Comparison of ENCODE assay signal across 17 mouse cellular contexts in the genomic region with DNA sequence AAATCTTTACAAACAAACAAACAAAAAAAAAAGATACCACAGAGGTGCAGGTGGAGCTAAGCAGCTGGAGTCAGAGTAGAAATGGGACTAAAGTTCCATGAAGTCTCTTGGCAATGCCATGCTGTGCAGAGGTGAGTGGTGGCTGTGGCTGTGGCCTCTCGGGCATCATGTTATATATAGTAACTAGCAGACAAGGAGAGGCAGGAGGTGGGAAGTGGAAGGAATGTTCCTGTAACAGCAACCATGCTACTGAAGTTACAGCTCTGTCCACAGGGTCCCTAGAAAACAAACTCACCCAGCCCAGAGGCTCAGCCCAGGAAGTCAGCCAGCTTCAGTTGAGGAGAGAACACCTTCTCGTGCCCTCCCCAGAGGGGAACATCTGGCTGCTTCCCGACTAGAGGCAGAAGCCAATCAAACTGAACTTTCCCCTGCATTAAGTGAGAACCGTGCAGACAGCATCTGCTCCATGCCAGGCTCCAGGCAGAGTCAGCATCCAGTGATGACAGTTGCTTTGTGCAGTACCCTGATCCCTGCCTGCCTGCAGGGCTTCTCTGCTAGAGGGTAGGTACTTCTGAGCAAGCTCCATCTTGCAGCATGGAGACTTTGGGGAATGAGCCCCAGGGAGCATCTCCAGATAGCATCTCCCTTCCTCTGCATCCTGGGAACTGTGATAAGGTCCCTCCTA.
DNase-seq lines count a peak whose midpoint lies in the region; ATAC-seq and TF ChIP-seq lines count a peak whose summit lies in the region.
"Had no signal": no experiment of that assay in that cellular context is flagged by ENCODE, and none has a peak within 500 bp of the region (broad histone marks: within the 10 kb centered on the region; RNA-seq: fewer than 3 reads in every experiment).

No protein-coding gene starts in this region.

- no peaks in the 10 kb centered on the region for H3K36me3 ChIP-seq in heart, embryonic 11.5 days (ENCODE audit: control insufficient read depth, insufficient read depth, low read length)
- no peaks in the 10 kb centered on the region for H3K36me3 ChIP-seq in midbrain, embryonic 13.5 days
- no peaks in the 10 kb centered on the region for H3K36me3 ChIP-seq in midbrain, postnatal 0 days (ENCODE audit: insufficient read depth, low read length)
- H3K36me3 ChIP-seq in forebrain, embryonic 16.5 days (ENCODE audit: control insufficient read depth, insufficient read depth), result no peaks in the 10 kb centered on the region
- H3K36me3 ChIP-seq in midbrain, embryonic 14.5 days (ENCODE audit: control insufficient read depth, insufficient read depth, low read length), result no peaks in the 10 kb centered on the region
- H3K36me3 ChIP-seq: intestine, embryonic 15.5 days; limb, embryonic 15.5 days; neural tube, embryonic 12.5 days had no signal

- no peaks in the 10 kb centered on the region for H3K9me3 ChIP-seq in heart, embryonic 11.5 days (replicated peaks; ENCODE audit: control insufficient read depth, low read length)
- H3K9me3 ChIP-seq in midbrain, embryonic 13.5 days, result no peaks in the 10 kb centered on the region
- no peaks in the 10 kb centered on the region for H3K9me3 ChIP-seq in midbrain, postnatal 0 days (ENCODE audit: low read length)
- no peaks in the 10 kb centered on the region for H3K9me3 ChIP-seq in forebrain, embryonic 16.5 days (ENCODE audit: control insufficient read depth, low read length)
- no peaks in the 10 kb centered on the region for H3K9me3 ChIP-seq in midbrain, embryonic 14.5 days (ENCODE audit: control insufficient read depth, low read length)
- H3K9me3 ChIP-seq: intestine, embryonic 15.5 days; limb, embryonic 15.5 days; neural tube, embryonic 12.5 days had no signal

- peak; percentile 43; the same call in 1 of the 2 replicates for ATAC-seq in heart, embryonic 11.5 days (replicated peaks; ENCODE audit: insufficient number of reproducible peaks, low FRiP score, low TSS enrichment)
- ATAC-seq in midbrain, embryonic 13.5 days, result peak; percentile 68; the same call in 1 of the 2 replicates
- no peak for ATAC-seq in midbrain, postnatal 0 days (ENCODE audit: low FRiP score)
- ATAC-seq in forebrain, embryonic 16.5 days, result peak; percentile 62
- ATAC-seq in midbrain, embryonic 14.5 days (ENCODE audit: low FRiP score, low TSS enrichment), result 0 out of 2 replicates have a peak, but pooled peaks have one; percentile 35
- ATAC-seq: CD4-positive, CD25-positive, alpha-beta regulatory T cell, adult 4 months; intestine, embryonic 15.5 days; liver, postnatal 0 days had no signal

- H3K27me3 ChIP-seq in heart, embryonic 11.5 days (ENCODE audit: control insufficient read depth, insufficient read depth, low read length), result peaks cover 2% of the 10 kb centered on the region
- H3K27me3 ChIP-seq in midbrain, embryonic 13.5 days, result peaks cover 20% of the 10 kb centered on the region; the same call in 1 of the 2 replicates
- no peaks in the 10 kb centered on the region; the same call in none of the 2 replicates for H3K27me3 ChIP-seq in midbrain, postnatal 0 days (ENCODE audit: insufficient read depth, low read length)
- no peaks in the 10 kb centered on the region for H3K27me3 ChIP-seq in forebrain, embryonic 16.5 days (replicated peaks; ENCODE audit: control insufficient read depth, insufficient read depth, low read length)
- no peaks in the 10 kb centered on the region; the same call in 1 of the 2 replicates for H3K27me3 ChIP-seq in midbrain, embryonic 14.5 days (ENCODE audit: control insufficient read depth, insufficient read depth, low read length)
- H3K27me3 ChIP-seq: intestine, embryonic 15.5 days had no signal

- peaks cover 4% of the 10 kb centered on the region for H3K4me1 ChIP-seq in heart, embryonic 11.5 days (ENCODE audit: control insufficient read depth, insufficient read depth, low read length)
- peaks cover 28% of the 10 kb centered on the region for H3K4me1 ChIP-seq in midbrain, embryonic 13.5 days (replicated peaks)
- H3K4me1 ChIP-seq in midbrain, postnatal 0 days (ENCODE audit: insufficient read depth, low read length), result peaks cover 6% of the 10 kb centered on the region; the same call in 1 of the 2 replicates
- peaks cover 17% of the 10 kb centered on the region for H3K4me1 ChIP-seq in forebrain, embryonic 16.5 days (replicated peaks; ENCODE audit: control insufficient read depth, insufficient read depth, low read length)
- peaks cover 9% of the 10 kb centered on the region; the same call in 1 of the 2 replicates for H3K4me1 ChIP-seq in midbrain, embryonic 14.5 days (ENCODE audit: control insufficient read depth, insufficient read depth, low read length)
- H3K4me1 ChIP-seq: intestine, embryonic 15.5 days had no signal

- H3K9ac ChIP-seq in heart, embryonic 11.5 days (ENCODE audit: low read depth, low read length), result no peak overlapping the region
- no peak overlapping the region for H3K9ac ChIP-seq in midbrain, embryonic 13.5 days (replicated peaks)
- no peak overlapping the region for H3K9ac ChIP-seq in midbrain, postnatal 0 days (replicated peaks; ENCODE audit: low read length, poor library complexity, severe bottlenecking)
- no peak overlapping the region for H3K9ac ChIP-seq in forebrain, embryonic 16.5 days (replicated peaks; ENCODE audit: low read depth, low read length)
- no peak overlapping the region for H3K9ac ChIP-seq in midbrain, embryonic 14.5 days (replicated peaks; ENCODE audit: low read length)
- H3K9ac ChIP-seq: intestine, embryonic 15.5 days; limb, embryonic 15.5 days; liver, postnatal 0 days; neural tube, embryonic 12.5 days had no signal

- H3K27ac ChIP-seq in heart, embryonic 11.5 days (ENCODE audit: low read depth, low read length), result peak overlapping the region; percentile 18; the same call in 1 of the 2 replicates
- H3K27ac ChIP-seq in midbrain, embryonic 13.5 days, result peak overlapping the region; percentile 58; the same call in 1 of the 2 replicates
- H3K27ac ChIP-seq in midbrain, postnatal 0 days (ENCODE audit: low read depth, low read length), result no peak overlapping the region
- no peak overlapping the region for H3K27ac ChIP-seq in forebrain, embryonic 16.5 days (ENCODE audit: low read length)
- H3K27ac ChIP-seq in midbrain, embryonic 14.5 days (replicated peaks; ENCODE audit: low read depth, low read length), result 0 out of 2 replicates have a peak overlapping the region, but pooled peaks have one; percentile 20
- H3K27ac ChIP-seq: intestine, embryonic 15.5 days; layer of hippocampus, adult 2 months; limb, embryonic 15.5 days; neural tube, embryonic 12.5 days had no signal

- 16% methylated on average over 4 of the region's 4 CpGs for WGBS in heart, embryonic 11.5 days (ENCODE audit: insufficient replicate concordance)
- 40% methylated on average over 4 of the region's 4 CpGs for WGBS in midbrain, embryonic 13.5 days
- WGBS in midbrain, postnatal 0 days, result 37% methylated on average over 4 of the region's 4 CpGs
- WGBS in forebrain, embryonic 16.5 days, result 40% methylated on average over 4 of the region's 4 CpGs
- 37% methylated on average over 4 of the region's 4 CpGs for WGBS in midbrain, embryonic 14.5 days

- intact Hi-C loops in left cerebral cortex, postnatal 25 days (cut with DNase I), result no loop called here

- H3K4me3 ChIP-seq in heart, embryonic 11.5 days (ENCODE audit: low read depth, low read length), result no peak overlapping the region
- no peak overlapping the region for H3K4me3 ChIP-seq in midbrain, embryonic 13.5 days (replicated peaks)
- H3K4me3 ChIP-seq in midbrain, postnatal 0 days (ENCODE audit: low read depth, low read length), result no peak overlapping the region
- H3K4me3 ChIP-seq in forebrain, embryonic 16.5 days (replicated peaks; ENCODE audit: low read length), result no peak overlapping the region
- no peak overlapping the region for H3K4me3 ChIP-seq in midbrain, embryonic 14.5 days (replicated peaks; ENCODE audit: low read depth, low read length)
- H3K4me3 ChIP-seq: intestine, embryonic 15.5 days; layer of hippocampus, adult 2 months; limb, embryonic 15.5 days; neural tube, embryonic 12.5 days had no signal

- no peak for DNase-seq in heart, adult 9 months (ENCODE audit: low spot score in 2 of 2)
- DNase-seq in midbrain, postnatal 0 days (ENCODE audit: low spot score), result no peak
- peak; percentile 48 for DNase-seq in midbrain, embryonic 14.5 days
- no peak for DNase-seq in left cerebral cortex, postnatal 25 days (ENCODE audit: low spot score in 2 of 2)
- no peak for DNase-seq in ovary, adult 18-20 months (ENCODE audit: low spot score)
- DNase-seq: adrenal gland, postnatal 14 days; cerebellum, adult 9-10 months; liver, postnatal 0 days; retina, postnatal 1 day had no signal

- H3K4me2 ChIP-seq in heart, embryonic 11.5 days, result no peak overlapping the region
- H3K4me2 ChIP-seq in midbrain, embryonic 13.5 days (replicated peaks), result no peak overlapping the region
- no peak overlapping the region for H3K4me2 ChIP-seq in midbrain, postnatal 0 days (ENCODE audit: low read depth, low read length, poor library complexity, severe bottlenecking)
- no peak overlapping the region for H3K4me2 ChIP-seq in forebrain, embryonic 16.5 days (ENCODE audit: low read length)
- H3K4me2 ChIP-seq in midbrain, embryonic 14.5 days (ENCODE audit: low read length), result no peak overlapping the region
- H3K4me2 ChIP-seq: intestine, embryonic 15.5 days; limb, embryonic 15.5 days; neural tube, embryonic 12.5 days had no signal

- TF ChIP-seq CTCF in midbrain, postnatal 0 days (IDR thresholded peaks at IDR 0.05), result no peak

Comparison
In these comparisons a context has a peak if more than half of its experiments do, and no peak if none do; other contexts are left out.
1. H3K27ac ChIP-seq: peak in heart, embryonic 11.5 days (single experiment), midbrain, embryonic 13.5 days (single experiment) and midbrain, embryonic 14.5 days (single experiment); none in midbrain, postnatal 0 days (single experiment) and forebrain, embryonic 16.5 days (single experiment).